Mouse (Mus musculus) hindbrain, embryonic 11.5 days (tissue): ENCODE results near the gene Eef2k. TPM values are rescaled to one million over a fixed set of nuclear protein-coding genes. Genes with fewer than 3 reads are reported as not detected.
A peak's percentile ranks its signal among the peaks of the same experiment; 100 is the strongest.

Experiments
- ATAC-seq: fragments of 200-750 bp; cut with Nextera tagmentation; 2 replicates; pipeline ENCODE4 v1.8.0; 2017; ENCODE audit warnings: mild to moderate bottlenecking, moderate TSS enrichment, moderate library complexity; ENCODE audit not compliant: low FRiP score
- DNase-seq: peaks from one replicate; pipeline ENCODE4 v3.0.0-alpha.2; 2015; ENCODE audit warnings: low spot score
- H3K27ac ChIP-seq: fragments of 300-500 bp; sonication (generic); 2 replicates; pipeline ENCODE4 v1.5.1; 2014; ENCODE audit warnings: mild to moderate bottlenecking, low read depth, low read length
- H3K27me3 ChIP-seq: fragments of 300-500 bp; sonication (generic); 2 replicates; pipeline ENCODE4 v1.6.1; 2014; ENCODE audit warnings: mild to moderate bottlenecking, low read length, moderate library complexity, mixed read lengths; ENCODE audit not compliant: control insufficient read depth, insufficient read depth
- H3K36me3 ChIP-seq: fragments of 300-500 bp; sonication (generic); 2 replicates; pipeline ENCODE4 v1.6.1; 2014; ENCODE audit warnings: mild to moderate bottlenecking, low read length, moderate library complexity, mixed read lengths; ENCODE audit not compliant: control insufficient read depth, insufficient read depth
- H3K4me1 ChIP-seq: fragments of 300-500 bp; sonication (generic); replicated peaks from 2 replicates; pipeline ENCODE4 v1.6.1; 2014; ENCODE audit warnings: low read length, mixed read lengths; ENCODE audit not compliant: control insufficient read depth, insufficient read depth
- H3K4me2 ChIP-seq: fragments of 300-500 bp; sonication (generic); replicated peaks from 2 replicates; pipeline ENCODE4 v1.6.1; 2014; ENCODE audit warnings: mild to moderate bottlenecking, low read depth, low read length
- H3K4me3 ChIP-seq: fragments of 300-500 bp; sonication (generic); 2 replicates; pipeline ENCODE4 v1.5.1; 2014; ENCODE audit warnings: low read depth, low read length
- H3K9ac ChIP-seq: fragments of 300-500 bp; sonication (generic); 2 replicates; pipeline ENCODE4 v1.6.1; 2014; ENCODE audit warnings: low read depth, low read length
- H3K9me3 ChIP-seq: fragments of 300-500 bp; sonication (generic); 2 replicates; pipeline ENCODE4 v1.6.1; 2016; ENCODE audit warnings: low read length; ENCODE audit not compliant: control insufficient read depth
- WGBS: fragments of 180-500 bp; shearing (Covaris S2); extraction: QIAGEN DNeasy Blood & Tissue Kit; methylation state at CpG from one replicate; pipeline ENCODE4 v1.1.7; 2014; 5-methylcytosine and 5-hydroxymethylcytosine counted together
- polyA plus RNA-seq: library from polyadenylated mRNA; unstranded; fragments of >200 nt; fragmentation: Nextera tagmentation; extraction: Ambion mirVana; gene quantifications from 2 replicates; pipeline ENCODE4 v1.2.1, GENCODE M21; 2014

Eef2k gene
- polyA plus RNA-seq, 1 experiment from 2014 or later: 8.5 TPM

GRCm38 (mm10) chr7:120825097-120825496, 17.5 kb upstream of the Eef2k start:
- no peak overlapping the region for H3K4me2 ChIP-seq
- DNase-seq (no peak), ATAC-seq (no peak)
- H3K9ac ChIP-seq: no peak overlapping the region
- no peaks in the 10 kb centered on the region for H3K9me3 ChIP-seq
- no peak overlapping the region for H3K4me3 ChIP-seq
- H3K36me3 ChIP-seq: no peaks in the 10 kb centered on the region
- no peaks in the 10 kb centered on the region for H3K4me1 ChIP-seq
- H3K27me3 ChIP-seq: peaks cover 4% of the 10 kb centered on the region; the same call in 1 of the 2 replicates
- no peak overlapping the region for H3K27ac ChIP-seq
- 69% methylated on average over 2 of the region's 2 CpGs for WGBS

GRCm38 (mm10) chr7:120826408-120826807, 16.2 kb upstream of the Eef2k start:
- no peaks in the 10 kb centered on the region for H3K36me3 ChIP-seq
- ATAC-seq (no peak), DNase-seq (peak; percentile 59)
- peaks cover 3% of the 10 kb centered on the region; the same call in 1 of the 2 replicates for H3K4me1 ChIP-seq
- no peak overlapping the region for H3K9ac ChIP-seq
- H3K27me3 ChIP-seq: peaks cover 10% of the 10 kb centered on the region
- WGBS: 18% methylated on average over 3 of the region's 3 CpGs
- no peak overlapping the region for H3K27ac ChIP-seq
- H3K4me2 ChIP-seq: no peak overlapping the region
- H3K4me3 ChIP-seq: no peak overlapping the region
- no peaks in the 10 kb centered on the region for H3K9me3 ChIP-seq

DNA sequence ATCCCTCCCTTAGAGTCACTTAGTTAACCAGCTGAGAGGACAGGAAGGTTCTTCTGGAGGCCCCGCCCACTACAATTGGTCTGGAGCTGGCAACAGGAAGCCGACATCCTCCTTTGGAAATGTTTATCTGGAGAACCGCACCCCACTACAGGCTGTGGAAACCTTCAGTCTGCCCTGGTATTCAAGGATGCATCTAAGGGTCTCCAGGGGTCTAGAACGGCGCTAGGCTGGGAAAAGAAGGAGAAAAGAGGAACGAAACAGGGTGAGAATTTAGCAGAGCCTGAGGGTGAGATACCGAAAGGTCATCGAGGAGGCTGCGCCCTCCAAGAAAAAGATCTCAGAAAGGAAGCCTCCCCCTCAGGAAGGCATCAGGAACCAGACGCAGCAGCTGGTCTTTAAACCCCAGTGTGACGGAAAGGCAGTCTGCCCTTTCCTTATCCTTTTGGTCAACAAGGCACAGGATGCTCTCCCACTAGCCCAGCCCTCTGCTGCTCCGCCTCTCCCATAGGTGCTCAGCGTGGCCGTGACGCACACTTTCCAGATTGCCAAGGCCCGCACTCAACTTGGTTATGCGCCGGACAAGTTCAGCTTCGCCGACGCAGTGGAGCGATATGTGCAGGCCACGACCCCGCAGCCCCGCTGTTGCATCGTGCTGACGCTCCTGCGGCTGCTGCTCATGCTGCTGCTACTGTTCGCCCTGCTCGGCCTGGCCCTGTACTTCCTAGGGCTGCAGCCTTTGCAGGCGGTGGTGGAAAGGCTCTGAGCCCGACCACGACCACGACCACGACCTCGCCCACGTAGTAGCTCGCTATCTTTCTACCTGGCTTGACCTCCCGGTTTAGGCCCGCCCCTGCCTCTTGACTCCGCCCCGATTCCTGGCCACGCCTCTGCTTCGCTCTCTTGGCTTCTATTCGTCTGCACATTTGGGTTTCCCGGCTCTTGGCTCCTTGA, 11.9 kb upstream of the Eef2k start:
- WGBS: 2% methylated on average over 46 of the region's 46 CpGs
- H3K27me3 ChIP-seq: peaks cover 11% of the 10 kb centered on the region
- peaks cover 3% of the 10 kb centered on the region; the same call in 1 of the 2 replicates for H3K4me1 ChIP-seq
- H3K9ac ChIP-seq: peak overlapping the region; percentile 50
- H3K4me2 ChIP-seq: peak overlapping the region; percentile 97
- no peak overlapping the region for H3K27ac ChIP-seq
- H3K36me3 ChIP-seq: no peaks in the 10 kb centered on the region
- ATAC-seq (peak; percentile 9; the same call in 1 of the 2 replicates), DNase-seq (peak; percentile 67)
- H3K4me3 ChIP-seq: peak overlapping the region; percentile 50
- no peaks in the 10 kb centered on the region for H3K9me3 ChIP-seq

- Histone ChIP-seq H3K27me3 (peaks cover 11% of the 10 kb centered on the region), H3K9me3 (no peaks in the 10 kb centered on the region), H3K4me3 (peak overlapping the region; percentile 60), H3K4me2 (peak overlapping the region; percentile 41), H3K4me1 (peaks cover 3% of the 10 kb centered on the region; the same call in 1 of the 2 replicates), H3K9ac (no peak overlapping the region), H3K36me3 (no peaks in the 10 kb centered on the region), H3K27ac (no peak overlapping the region)
- ATAC-seq (no peak), DNase-seq (no peak)
- 62% methylated on average over 6 of the region's 6 CpGs for WGBS
Measured at GRCm38 (mm10) chr7:120834426-120834825, 8.2 kb upstream of the Eef2k start.

- Histone ChIP-seq H3K4me2 (peak overlapping the region; percentile 41), H3K27me3 (peaks cover 8% of the 10 kb centered on the region), H3K36me3 (no peaks in the 10 kb centered on the region), H3K9ac (0 out of 2 replicates have a peak overlapping the region, but pooled peaks have one; percentile 12), H3K9me3 (no peaks in the 10 kb centered on the region), H3K4me1 (peaks cover 3% of the 10 kb centered on the region; the same call in 1 of the 2 replicates), H3K4me3 (peak overlapping the region; percentile 60), H3K27ac (no peak overlapping the region)
- ATAC-seq (peak; percentile 81), DNase-seq (peak; percentile 71)
- 19% methylated on average over 14 of the region's 14 CpGs for WGBS
Measured at GRCm38 (mm10) chr7:120834863-120835372, 7.7 kb upstream of the Eef2k start.

DNA sequence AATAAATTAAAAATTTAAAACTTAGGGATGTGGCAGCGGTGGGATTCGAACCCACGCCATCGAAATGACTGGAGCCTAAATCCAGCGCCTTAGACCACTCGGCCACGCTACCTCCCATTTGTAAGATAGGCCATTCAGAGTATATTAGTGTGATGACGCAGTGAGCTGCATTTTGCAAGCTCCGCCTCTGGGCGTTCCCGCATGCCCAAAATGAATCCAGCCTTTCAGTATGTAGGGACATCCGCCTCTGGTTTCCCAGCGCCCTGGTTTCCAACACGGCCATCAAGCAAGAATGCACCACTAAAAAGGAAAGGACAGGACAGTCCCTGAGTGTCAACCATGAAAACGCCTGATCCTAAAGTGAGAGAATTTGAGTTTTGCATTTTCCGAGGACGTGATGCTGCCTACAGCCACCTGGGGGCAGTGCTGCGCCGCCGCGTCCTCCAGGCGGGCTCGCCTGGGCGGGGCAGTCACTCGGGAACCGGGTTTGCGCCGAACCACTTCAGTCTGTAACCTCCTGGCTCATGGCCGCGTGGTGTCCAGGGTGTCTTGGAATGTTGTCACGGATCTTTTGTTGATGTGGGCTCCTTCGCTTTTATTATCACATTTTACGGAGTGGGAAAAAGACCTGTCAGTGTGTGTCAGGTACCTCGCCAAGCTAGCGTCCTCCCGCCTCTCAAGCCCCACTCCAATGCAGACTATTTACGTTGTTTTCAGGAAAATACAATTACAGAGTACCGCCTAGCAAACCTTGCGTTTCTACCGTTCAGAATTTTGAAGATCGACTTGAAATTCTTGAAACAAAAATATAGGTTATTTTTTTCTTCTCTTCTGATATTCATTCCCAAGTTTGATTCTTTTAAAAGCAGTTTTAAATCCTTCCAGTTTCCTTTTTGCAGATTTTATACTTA, 6.9 kb upstream of the Eef2k start:
- H3K27me3 ChIP-seq: peaks cover 5% of the 10 kb centered on the region
- ATAC-seq: peak; percentile 93

DNA sequence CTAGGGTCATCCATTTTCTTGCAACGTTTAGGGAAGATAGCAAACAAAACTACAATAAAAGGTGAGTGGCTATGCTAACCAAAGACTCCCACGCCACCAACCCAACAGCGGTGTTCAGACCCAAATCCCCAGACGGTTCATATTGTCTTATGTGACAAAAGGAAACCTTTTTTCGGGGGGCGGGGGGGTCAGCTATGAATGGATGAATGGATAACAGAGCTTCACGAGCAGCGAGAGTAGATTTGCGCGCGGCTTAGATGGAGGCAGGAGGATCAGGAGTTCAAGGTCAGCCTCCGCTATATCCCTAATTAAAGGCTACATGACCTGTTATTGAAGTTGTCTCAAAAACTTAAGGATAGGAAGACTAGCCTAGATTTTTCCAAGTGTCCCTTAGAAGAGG, 6.3 kb upstream of the Eef2k start:
- H3K4me3 ChIP-seq: peak overlapping the region; percentile 60
- H3K9ac ChIP-seq: no peak overlapping the region
- no peaks in the 10 kb centered on the region for H3K36me3 ChIP-seq
- peak; percentile 69 for DNase-seq
- no peak overlapping the region for H3K27ac ChIP-seq
- H3K4me2 ChIP-seq: peak overlapping the region; percentile 41; the same call in 1 of the 2 replicates
- H3K9me3 ChIP-seq: no peaks in the 10 kb centered on the region
- peaks cover 1% of the 10 kb centered on the region for H3K27me3 ChIP-seq
- no peaks in the 10 kb centered on the region for H3K4me1 ChIP-seq
- ATAC-seq: no peak
- WGBS: 6% methylated on average over 12 of the region's 12 CpGs

More for the DNA sequence above, 6.9 kb upstream of the Eef2k start:
- peak overlapping the region; percentile 59; the same call in 1 of the 2 replicates for H3K9ac ChIP-seq
- H3K4me2 ChIP-seq: peak overlapping the region; percentile 41
- WGBS: under 1% methylated on average over 41 of the region's 41 CpGs
- H3K4me1 ChIP-seq: no peaks in the 10 kb centered on the region; the same call in 1 of the 2 replicates
- no peaks in the 10 kb centered on the region for H3K9me3 ChIP-seq
- no peak overlapping the region; the same call in 1 of the 2 replicates for H3K27ac ChIP-seq
- peak; percentile 94 for DNase-seq
- H3K4me3 ChIP-seq: peak overlapping the region; percentile 60
- no peaks in the 10 kb centered on the region for H3K36me3 ChIP-seq
